Mouse (Mus musculus): Measurements from ENCODE around the gene Cdk12.

GRCm38 (mm10) chr11:98295013-98295585 is 92.2 kb downstream of the Cdk12 start:
- TF ChIP-seq GATA1 (IDR thresholded peaks at IDR 0.05; ENCODE audit: borderline replicate concordance, low read length) (no peak), FLI1 (IDR thresholded peaks at IDR 0.05; ENCODE audit: low read length) (no peak)
